Mouse (Mus musculus) right cerebral cortex, postnatal 25 days (tissue): ENCODE results near the gene Srgap2.

ENCODE experiments used
- DNase-seq: peaks from one replicate; pipeline ENCODE4 v3.0.0; 2022

Gene Srgap2

DNA sequence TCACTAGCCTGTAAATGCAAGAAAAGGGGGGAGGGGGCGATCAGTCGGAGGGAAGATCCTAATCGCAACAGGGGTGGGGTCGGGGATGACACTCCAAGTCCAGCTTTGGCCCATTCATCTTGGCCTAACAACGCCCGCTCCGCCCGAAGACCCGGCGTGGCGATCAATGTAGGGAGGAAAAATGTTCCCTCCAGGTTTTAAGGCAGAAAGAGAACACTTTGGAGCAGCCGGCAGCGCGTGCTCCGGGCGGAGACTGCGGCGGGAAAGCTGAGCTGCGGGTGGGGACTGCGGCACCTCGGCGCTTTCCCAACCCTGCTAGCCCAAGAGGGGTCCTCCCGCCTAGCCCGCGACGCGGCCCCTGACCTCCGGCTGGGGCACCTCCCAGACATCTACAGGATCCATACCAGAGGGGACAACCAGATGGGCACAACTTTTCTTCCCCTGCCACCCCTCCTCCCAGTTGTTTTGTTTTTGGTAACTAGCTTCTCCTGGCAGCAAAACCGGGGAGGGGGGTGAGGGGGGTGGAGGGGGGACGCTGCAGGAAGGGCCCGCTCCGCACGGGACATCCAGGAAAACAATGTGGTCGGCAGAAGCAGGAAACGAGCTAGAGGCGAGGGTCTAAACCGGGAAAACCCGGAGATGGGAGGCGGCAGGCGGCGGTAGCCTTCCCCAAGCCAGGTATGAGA, 1.4 kb downstream of the Srgap2 start:
- peak; percentile 56 for DNase-seq

- peak; percentile 58 for DNase-seq
Measured at GRCm38 (mm10) chr1:131525101-131525585, 2.0 kb downstream of the Srgap2 start.

GRCm38 (mm10) chr1:131523794-131524193, 3.4 kb downstream of the Srgap2 start:
- DNase-seq = no peak

- no peak for DNase-seq
Measured at GRCm38 (mm10) chr1:131516588-131516987, 10.6 kb downstream of the Srgap2 start.

- DNase-seq = no peak
Measured at GRCm38 (mm10) chr1:131514197-131514596, 13.0 kb downstream of the Srgap2 start.

GRCm38 (mm10) chr1:131513136-131513535, 14.0 kb downstream of the Srgap2 start:
- no peak for DNase-seq

DNA sequence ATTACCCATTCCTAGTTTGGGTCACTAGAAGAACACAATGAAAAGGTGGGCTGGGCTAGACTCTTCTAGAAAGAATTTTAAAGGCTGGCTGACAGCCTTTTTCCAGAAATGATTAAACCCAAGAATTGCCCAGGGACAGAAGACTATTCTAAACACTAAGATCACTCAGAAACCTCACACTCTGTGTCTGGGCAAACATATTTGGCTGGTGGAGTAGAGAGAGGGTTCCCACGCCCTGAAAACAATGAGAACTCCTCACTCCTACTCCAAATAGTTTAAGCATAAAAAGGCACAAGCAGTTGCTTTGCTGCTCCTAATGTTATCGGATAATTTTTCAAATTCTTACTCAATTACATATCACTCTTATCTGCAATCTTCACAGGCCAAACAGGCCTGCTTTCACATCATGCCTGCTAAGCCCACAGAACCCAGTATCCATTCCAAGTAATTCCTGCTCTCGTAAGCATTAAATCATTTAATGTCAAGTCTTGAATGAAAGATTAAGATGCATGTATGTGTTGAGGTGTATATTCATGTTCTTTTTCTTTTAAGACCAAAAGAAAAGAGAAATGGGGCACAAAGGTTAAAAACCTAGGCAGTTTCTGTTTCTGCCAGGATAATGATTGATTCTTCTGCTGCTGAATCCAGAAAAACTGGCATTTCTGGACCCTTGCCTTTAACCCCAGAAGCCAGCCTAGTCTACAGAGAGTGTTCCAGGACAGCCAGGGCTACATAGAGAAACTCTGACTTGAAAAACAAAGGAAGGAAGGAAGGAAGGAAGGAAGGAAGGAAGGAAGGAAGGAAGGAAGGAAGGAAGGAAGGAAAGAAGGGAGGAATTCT, 15.3 kb downstream of the Srgap2 start:
- DNase-seq = no peak

DNA sequence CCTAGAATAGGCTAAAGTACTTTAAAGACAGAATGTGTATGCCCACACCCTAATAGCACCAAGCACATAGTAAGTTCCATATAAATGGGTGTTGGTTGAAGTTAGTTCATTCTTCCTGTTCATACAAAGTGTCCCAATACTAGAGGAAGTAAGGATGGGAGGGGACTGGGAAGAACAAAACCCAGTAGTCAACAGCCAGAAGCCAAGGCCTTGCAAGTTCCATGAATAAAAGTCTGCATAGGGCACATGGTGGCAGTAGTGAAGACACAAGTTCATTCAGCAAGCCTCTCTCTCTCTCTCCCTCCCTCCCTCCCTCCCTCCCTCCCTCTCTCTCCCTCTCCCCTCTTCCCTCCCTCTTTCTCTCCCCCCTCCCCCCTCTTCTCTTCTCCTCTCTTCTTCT, 16.0 kb downstream of the Srgap2 start:
- DNase-seq = no peak

DNA sequence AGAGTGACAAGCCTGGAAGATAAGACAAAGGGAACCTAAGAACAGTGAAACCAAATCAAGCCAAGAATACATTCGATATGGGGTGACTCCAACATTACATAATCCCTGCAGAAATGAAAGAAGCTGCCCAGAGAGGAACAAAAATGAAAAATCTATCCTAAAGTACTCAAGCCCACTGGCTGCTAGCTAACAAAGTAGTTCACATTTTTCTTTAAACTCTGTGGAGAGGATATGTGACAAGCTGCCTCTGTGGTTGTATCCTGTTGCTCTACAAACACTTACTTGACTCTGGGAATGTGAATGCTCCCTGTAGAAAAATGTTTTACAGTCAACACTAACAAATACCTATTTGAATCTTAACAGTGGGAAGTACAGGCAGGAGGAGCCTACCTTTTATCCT, 25.5 kb downstream of the Srgap2 start:
- no peak for DNase-seq

- DNase-seq = no peak
Measured at GRCm38 (mm10) chr1:131498231-131498630, 28.9 kb downstream of the Srgap2 start.

GRCm38 (mm10) chr1:131493966-131494898, 32.9 kb downstream of the Srgap2 start:
- DNase-seq = peak; percentile 21

- no peak for DNase-seq
Measured at GRCm38 (mm10) chr1:131492360-131492759, 34.8 kb downstream of the Srgap2 start.

DNA sequence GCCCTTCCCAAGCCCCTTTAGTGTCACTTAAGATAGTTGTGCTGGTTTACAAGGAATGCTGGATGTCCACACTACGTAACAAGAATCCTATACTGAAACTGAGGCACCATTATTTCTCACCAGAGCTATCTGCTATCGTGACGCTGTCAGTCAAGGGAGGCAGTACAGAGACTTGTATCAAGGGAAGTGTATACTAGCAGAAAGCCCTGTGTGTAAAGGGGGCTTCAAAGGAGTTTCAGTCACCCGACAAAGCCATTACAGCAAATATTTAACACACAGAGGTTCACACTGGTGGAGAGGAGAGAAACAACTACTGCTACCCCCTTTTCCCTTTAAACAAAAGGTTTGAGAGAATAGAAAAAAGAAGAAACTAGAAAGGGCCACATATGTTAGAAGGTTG, 35.6 kb downstream of the Srgap2 start:
- DNase-seq = no peak

- DNase-seq = no peak
Measured at GRCm38 (mm10) chr1:131489312-131489711, 37.8 kb downstream of the Srgap2 start.

DNA sequence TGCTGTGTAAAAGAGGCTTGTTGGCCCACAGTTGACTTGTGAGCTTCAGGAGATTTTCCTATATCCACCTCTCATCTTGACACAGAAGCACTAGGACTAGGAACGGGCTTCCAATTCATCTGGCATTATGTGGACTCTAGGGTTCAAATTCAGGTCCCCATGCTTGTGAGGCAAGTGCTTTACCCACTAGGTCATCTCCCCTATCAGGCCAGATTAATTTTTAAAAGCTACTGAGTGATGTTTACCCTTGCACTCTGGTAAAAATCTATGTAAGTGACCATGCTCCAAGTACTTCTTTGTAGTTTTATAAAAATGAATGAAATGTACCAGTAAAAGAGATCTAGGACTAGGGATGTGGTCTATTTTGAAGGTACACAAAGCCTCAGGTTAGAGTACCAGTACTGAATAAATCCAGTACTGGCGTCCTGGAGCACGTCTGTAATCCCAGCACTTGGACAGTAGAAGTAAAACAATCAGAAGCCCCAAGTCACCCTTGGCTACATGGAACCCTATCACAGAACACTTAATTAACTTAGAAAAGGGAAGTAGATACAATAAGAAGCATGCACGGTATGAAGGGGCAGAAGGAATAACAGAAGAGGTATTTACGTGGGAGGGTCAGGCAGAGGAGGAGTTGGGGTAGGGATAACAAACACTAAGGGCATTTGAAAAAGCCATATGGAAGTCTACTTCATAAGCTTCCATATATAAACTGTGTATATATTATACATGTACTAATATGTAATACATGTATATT, 40.9 kb downstream of the Srgap2 start:
- DNase-seq = no peak

DNA sequence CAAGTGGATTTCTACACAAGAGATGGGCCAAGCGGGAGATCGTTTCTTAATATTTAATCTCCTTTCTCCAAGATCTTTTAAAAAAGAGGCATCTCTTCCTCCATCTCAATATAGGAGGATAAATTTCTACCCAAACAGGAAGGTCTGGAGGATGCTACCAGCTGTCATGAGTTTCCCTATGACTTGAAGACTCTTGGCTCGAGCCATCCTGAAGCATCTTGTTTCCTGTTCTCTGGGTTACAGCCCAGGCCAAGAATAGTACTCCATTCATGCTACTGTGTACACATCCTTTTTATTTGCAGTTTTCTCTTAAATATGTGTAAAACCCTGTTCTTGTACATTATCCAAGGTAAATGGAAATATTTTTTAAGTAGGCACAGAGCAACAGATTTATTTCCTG, 44.9 kb downstream of the Srgap2 start:
- no peak for DNase-seq

DNA sequence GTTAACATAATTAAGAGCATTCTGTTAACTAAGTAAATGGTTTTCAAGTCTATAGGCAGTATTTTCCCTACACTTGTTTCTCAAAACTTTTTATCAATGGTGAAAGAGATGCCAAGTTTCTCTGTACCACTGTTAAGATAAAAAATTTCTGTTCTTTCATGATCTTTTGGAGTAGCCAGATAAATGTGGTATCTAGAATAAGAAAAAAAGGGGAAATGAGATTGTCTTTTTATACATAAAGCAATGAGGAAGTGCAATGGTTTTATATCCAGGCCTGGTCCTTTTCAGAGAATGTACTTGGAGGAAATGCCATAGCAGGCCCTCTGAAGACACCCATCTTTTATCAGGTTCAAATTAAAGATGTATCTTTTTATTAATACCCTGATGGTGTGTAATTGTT, 45.8 kb downstream of the Srgap2 start:
- DNase-seq = no peak

DNA sequence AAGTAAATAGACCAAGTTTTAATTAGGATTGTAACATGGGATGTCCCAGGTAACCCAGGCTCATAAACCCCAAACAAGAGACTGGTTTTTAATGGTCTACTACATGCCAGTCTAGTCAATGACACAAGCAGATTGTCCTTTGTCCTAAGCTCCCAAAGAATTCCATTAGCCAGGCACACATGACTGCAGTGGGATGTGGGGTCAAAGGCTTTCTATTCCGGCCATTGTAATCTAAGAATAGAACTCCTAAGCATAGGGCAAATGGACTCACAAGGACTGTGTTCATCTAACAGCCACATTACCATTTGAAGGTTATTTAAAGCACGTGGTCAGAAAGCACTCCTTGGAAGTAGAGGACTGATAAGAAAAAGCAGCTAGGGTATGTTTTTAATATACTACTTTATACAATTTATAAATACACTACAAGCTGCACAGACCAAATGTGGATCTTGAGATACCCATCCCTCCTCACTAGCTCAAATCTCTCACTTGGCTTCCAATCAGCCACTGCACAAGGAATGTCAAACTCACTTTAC, 48.3 kb downstream of the Srgap2 start:
- DNase-seq = no peak

DNA sequence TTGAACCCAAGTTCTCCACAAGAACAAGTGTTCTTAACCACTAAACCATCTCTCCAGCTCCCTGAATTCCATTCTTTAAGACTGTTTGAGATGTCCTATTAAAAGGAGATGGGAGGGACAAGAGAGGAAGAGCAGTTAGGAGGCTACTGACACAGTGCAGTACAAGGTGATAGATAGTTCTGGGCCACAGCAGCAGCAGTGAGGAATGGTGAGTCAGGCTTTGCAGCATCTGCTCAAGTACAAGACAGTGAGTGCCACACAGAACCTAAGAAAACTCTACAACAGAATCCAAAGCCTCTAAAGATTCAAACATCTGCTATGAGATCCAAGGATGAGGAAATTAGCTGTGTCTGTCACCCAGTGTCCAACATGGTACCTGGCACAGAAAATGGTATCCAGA, 51.8 kb downstream of the Srgap2 start:
- no peak for DNase-seq

GRCm38 (mm10) chr1:131473631-131474118, 53.5 kb downstream of the Srgap2 start:
- DNase-seq = no peak

DNA sequence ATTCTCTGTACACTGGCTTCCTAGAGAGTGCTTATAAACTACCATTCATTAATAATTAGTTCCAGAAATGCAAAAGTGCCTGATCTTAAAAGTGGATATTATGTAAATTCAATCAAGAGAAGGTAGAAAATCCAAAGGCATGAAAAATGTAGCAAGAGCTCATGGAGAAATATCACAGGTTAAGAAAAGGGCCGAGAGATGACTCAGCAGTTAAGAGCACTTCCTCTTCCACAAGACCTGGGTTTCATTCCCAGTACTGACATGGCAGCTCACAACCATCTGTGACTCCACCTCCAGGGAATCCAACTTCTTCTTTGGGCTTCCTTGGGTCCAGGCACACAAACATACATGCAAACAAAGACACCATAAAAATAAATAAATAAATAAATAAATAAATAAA, 56.6 kb downstream of the Srgap2 start:
- no peak for DNase-seq

GRCm38 (mm10) chr1:131465855-131466254, 61.3 kb downstream of the Srgap2 start:
- DNase-seq = no peak
